Mouse (Mus musculus) G1E (cell line): ENCODE measurements around the gene Relt.
A peak's percentile ranks its signal among the peaks of the same experiment; 100 is the strongest.

Experiments
- CTCF ChIP-seq: IDR thresholded peaks from 2 replicates; pipeline ENCODE4 v1.5.1; 2012; ENCODE audit warnings: low read depth, low read length, inconsistent platforms, mixed read lengths
- GATA1 ChIP-seq: IDR thresholded peaks from 2 replicates; pipeline ENCODE4 v1.6.1; 2012; ENCODE audit warnings: borderline replicate concordance, low read length, inconsistent platforms, mixed read lengths
- GATA2 ChIP-seq: IDR thresholded peaks from 2 replicates; pipeline ENCODE4 v1.6.1; 2012; ENCODE audit warnings: low read depth, low read length, inconsistent platforms, borderline replicate concordance
- POLR2AphosphoS5 ChIP-seq: IDR thresholded peaks from 2 replicates; pipeline ENCODE4 v1.6.1; 2012; ENCODE audit warnings: low read depth, low read length, inconsistent platforms; ENCODE audit not compliant: insufficient replicate concordance
- TAL1 ChIP-seq: conservative IDR thresholded peaks from 2 replicates; pipeline ENCODE4 v1.6.1; 2012; ENCODE audit warnings: low read depth, low read length, inconsistent platforms, mixed read lengths

- no peak for TF ChIP-seq GATA1
- no peak for TF ChIP-seq CTCF
- peak; percentile 41 for TF ChIP-seq TAL1
- no peak for TF ChIP-seq POLR2AphosphoS5
- TF ChIP-seq GATA2, result no peak
Measured at GRCm38 (mm10) chr7:100845412-100845811, 17.8 kb downstream of the Relt start.
